Mouse (Mus musculus) CD4-positive helper T cell, adult 2 months (primary cell): ENCODE data around the gene Fgfr2.

Experiments used
- DNase-seq: peaks from one replicate; pipeline ENCODE4 v3.0.0-alpha.2; 2012; ENCODE audit warnings: low read depth, missing footprints, low spot score

Gene Fgfr2

GRCm38 (mm10) chr7:131880150-131880549, 1243.0 kb downstream of the Fgfr2 start:
- no peak for DNase-seq

GRCm38 (mm10) chr7:131878846-131879245, 1244.3 kb downstream of the Fgfr2 start:
- DNase-seq, result no peak

- DNase-seq, result no peak
Observed at GRCm38 (mm10) chr7:131861157-131861556, 1262.0 kb downstream of the Fgfr2 start.

DNA sequence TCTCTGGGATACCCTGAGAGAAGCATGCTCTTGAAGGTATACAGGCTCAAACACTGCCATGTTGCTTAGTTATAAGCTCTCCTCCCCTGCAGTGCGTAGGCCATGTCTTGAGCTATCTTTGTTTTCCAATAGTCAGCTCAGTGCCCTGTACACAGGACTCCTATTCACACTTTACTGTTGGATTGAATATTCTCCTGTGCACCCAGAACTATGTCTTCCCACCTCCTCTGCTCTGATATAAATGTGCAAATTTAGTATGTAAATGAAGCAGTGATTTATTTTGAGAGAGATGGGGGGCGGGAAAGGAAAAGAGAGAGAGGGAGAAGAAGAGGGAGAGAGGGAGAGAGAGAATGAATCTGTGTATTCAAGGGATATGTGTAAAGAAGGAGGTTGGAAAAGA, 1267.5 kb downstream of the Fgfr2 start:
- DNase-seq, result no peak

GRCm38 (mm10) chr7:131850579-131850978, 1272.6 kb downstream of the Fgfr2 start:
- DNase-seq, result no peak

DNA sequence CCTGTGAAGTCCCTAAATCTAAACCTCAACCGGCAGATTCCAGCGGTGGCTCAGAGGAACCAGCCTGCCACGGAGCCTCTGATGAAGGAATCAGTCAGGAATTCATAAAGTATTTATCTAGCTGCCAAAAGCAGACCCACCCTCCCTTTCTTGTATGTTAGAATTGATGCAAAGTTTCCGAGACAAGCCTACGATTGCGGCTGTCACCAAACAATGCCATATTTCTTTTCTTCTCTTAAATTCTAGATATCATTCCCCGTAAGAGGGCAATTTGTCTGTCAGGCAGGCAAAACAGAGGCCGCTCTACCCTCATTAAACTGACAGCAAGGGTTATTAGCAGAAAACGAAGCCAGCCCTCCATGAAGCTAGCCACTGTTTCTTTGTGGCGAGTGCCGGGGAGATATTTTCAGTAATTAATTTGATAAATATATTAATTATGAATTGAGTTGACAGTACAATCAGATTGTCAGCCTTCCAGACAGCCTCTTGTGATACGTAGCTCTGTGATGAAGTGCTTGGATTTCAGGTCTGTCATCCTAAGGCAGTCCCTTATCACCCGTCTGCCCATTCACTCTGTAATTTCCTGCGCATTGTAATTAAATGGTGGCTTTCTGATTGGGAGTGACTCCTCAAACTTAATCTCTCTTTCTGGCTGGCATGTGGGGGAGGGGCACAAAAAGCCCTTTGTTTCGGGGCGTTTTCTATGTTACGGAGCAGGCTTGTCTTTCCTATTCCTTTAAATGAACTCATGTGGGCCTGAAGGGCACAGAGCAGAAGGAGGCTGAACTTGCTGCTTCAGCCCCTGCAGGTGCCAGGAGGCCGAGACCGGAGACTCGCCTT, 1276.9 kb downstream of the Fgfr2 start:
- DNase-seq, result no peak

DNA sequence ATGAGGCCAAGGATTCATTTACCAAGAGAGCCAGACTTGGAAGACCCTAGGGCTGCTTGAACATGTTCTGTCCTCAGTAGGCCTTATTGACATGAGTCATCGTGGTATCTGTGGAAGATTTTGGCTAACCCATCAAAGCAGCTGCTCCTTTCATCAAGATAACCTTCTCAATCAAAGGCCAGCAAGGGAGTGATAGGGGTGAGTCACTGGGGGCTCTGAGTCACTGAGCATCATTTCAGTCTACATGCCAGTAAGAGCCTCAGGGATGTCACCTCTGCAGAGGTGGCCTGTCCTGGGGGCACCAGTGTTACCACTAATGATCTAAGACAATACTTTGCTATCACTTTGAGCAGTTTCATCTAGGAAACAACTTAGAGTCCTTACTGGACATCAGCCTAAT, 1292.9 kb downstream of the Fgfr2 start:
- DNase-seq, result no peak

GRCm38 (mm10) chr7:131826811-131827210, 1296.3 kb downstream of the Fgfr2 start:
- no peak for DNase-seq

- DNase-seq, result no peak
Observed at GRCm38 (mm10) chr7:131817976-131818375, 1305.2 kb downstream of the Fgfr2 start.

- DNase-seq, result no peak
Observed at GRCm38 (mm10) chr7:131816641-131817040, 1306.5 kb downstream of the Fgfr2 start.

GRCm38 (mm10) chr7:131812116-131812515, 1311.0 kb downstream of the Fgfr2 start:
- no peak for DNase-seq

- DNase-seq, result no peak
Observed at GRCm38 (mm10) chr7:131810916-131811315, 1312.2 kb downstream of the Fgfr2 start.

DNA sequence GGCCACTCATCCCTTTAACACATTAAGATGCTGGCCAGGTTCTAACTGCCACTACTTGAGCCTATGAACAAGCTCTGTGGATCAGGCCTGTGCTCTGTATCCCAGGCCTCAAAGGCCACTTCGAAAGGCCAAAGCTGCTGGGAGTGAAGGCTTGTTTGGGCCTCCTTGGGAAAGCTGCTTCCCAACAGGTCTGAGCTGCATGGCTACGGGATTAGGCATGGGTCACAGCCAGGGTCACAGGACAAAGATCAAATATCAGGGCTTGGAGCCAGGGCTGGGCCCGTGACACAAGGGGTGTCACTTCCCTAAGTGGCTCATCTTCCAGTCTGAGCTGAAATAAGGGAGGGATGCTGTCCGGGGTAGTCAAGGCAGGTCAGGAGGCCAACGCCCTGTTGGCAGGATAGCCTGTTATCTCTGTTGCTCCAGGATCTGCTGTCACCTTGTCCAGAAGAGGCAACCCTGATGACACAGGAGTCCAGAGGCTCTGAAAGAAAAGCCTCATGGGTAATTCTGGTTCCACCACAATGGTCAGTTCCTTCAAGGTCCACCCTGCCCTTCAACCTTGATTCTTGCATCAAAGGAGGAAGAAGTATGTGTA, 1313.5 kb downstream of the Fgfr2 start:
- no peak for DNase-seq

- no peak for DNase-seq
Observed at GRCm38 (mm10) chr7:131807257-131807656, 1315.9 kb downstream of the Fgfr2 start.

GRCm38 (mm10) chr7:131805525-131806202, 1317.5 kb downstream of the Fgfr2 start:
- DNase-seq, result no peak

DNA sequence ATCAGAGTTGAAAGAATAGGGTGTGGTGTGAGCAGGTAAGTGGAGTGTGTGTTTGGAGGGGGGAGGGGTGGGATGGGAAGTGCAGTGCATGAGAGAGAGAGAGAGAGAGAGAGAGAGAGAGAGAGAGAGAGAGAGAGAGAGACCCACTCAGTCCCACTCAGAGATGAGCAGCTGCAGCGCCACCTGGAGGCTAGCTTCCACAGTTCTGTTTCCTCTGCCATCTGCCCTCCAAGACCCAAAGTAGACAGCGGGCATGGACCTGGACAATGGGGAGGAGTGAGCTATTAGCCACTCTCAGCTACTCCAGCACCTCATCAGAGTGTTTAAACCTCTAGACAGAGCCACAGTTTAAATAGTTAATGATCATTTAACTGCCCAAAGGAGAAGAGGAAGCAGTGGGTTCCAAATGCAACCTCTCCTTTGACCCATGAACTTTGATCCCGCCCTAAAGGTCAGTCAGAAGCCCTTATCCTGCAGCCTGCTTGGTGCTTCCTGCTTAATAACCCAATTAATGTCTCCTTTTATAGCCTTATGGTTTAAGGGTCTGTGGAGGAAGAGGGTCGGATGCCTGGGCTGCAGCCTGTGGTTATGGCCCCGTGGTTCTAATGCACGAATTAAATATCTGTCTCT, 1322.6 kb downstream of the Fgfr2 start:
- no peak for DNase-seq

- no peak for DNase-seq
Observed at GRCm38 (mm10) chr7:131797161-131797560, 1326.0 kb downstream of the Fgfr2 start.

DNA sequence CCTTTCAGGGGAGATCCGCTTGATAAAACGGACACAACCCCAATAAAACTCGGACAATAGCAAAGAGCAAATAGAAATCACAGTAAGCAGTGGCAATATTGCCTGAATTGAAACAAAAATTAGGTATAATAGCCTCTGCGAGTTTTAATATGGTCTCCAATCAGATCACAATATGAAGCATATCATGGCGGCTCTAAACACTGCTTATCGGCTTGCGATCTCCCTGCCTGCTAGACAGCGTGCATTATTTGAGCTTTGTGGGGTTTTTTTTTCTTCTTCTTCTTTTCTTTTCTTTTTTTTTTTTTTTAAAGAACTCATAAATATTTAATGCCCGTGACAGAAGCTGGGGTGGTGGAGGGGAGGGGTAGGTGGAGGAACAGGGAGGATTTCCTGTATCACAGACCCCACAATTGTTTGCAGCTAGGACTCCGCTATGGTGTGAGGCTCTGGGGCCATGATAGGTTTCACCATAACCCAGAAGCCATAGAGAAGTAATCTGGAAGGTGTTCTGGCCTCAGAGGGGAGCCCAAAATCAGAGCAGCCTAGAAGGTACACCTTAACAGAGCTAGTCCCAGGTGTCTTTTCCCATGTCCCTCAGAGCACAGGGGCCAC, 1334.4 kb downstream of the Fgfr2 start:
- DNase-seq, result no peak

DNA sequence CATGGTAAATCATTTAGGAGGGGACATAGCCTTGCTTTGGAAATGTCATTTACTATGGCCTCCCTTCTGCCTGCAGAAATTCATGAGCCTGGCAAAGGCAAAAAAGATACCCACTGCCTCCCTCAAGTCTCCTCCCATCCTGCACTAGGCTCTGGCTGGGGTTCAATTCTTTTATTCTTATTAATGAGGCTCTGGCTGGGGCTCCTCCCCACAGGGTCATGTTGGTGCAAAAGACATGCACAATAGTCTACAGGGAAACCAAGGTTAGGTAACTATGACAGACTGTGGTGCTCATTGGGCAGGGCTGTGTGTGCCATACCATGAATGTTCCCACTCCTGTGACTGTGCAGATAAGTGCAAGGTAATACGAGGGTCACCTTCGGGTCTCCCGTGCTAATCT, 1337.4 kb downstream of the Fgfr2 start:
- no peak for DNase-seq

- DNase-seq, result no peak
Observed at GRCm38 (mm10) chr7:131778271-131778985, 1344.7 kb downstream of the Fgfr2 start.
